Mouse (Mus musculus) embryonic fibroblast, embryonic 13.5 days (primary cell): Measurements from ENCODE around the gene Aurkc.
"Not testable (repeated sequence)": the region's sequence is repeated elsewhere in the genome, so short reads cannot be mapped to it uniquely, and the experiment has no call there.

ENCODE experiments used
- CTCF ChIP-seq: IDR thresholded peaks from 2 replicates; pipeline ENCODE4 v1.5.1; 2011; ENCODE audit warnings: mild to moderate bottlenecking, control low read depth, low read length, moderate library complexity, borderline replicate concordance; ENCODE audit not compliant: insufficient read depth
- POLR2A ChIP-seq: IDR thresholded peaks from 2 replicates; pipeline ENCODE4 v1.6.1; 2011; ENCODE audit warnings: low read depth, mild to moderate bottlenecking, control low read depth, low read length, moderate library complexity

- not testable (repeated sequence) for TF ChIP-seq CTCF, POLR2A
Observed at GRCm38 (mm10) chr7:6995251-6995650, at the start of gene Aurkc.
